Mouse (Mus musculus) stomach, postnatal 0 days (tissue): ENCODE measurements around the gene Git2.

Experiments used
- CTCF ChIP-seq: IDR thresholded peaks from 2 replicates; pipeline ENCODE4 v1.5.1; 2016; ENCODE audit warnings: antibody characterized with exemption, low read depth, mild to moderate bottlenecking, moderate library complexity
- EP300 ChIP-seq: optimal IDR thresholded peaks from 2 replicates; pipeline ENCODE3; 2016; ENCODE audit warnings: antibody characterized with exemption

DNA sequence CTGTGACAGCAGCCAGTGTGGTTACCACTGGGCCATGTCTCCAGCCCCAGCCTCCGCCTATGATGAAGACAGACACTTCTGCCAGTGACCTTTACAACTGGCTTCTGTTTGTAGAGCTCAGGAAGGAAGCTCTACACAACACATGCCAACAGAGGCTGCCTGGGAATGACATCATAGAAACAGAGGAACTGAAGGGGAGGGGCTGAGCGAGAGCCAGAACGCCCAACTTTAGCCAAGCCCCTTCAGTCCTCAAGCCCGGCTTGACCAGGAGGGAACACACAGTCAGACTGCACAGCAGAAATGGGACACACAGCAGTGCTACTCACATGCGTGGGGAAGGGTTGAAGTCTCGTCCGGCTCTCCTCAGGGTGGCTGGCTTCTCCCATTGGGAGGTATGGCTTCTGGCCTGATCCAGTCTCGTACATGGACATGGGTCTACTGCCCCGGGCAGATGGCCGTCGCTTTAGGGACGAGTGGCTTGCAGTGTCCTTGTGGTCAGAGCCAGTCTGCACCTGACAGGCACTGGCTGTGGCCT, 36.5 kb downstream of the Git2 start:
- TF ChIP-seq CTCF (no peak), EP300 (no peak)
